Mouse (Mus musculus) large intestine, adult 2 months (tissue): ENCODE results near the gene Reep1. TPM values are rescaled to one million over a fixed set of nuclear protein-coding genes. Genes with fewer than 3 reads are reported as not detected.

ENCODE experiments used
- DNase-seq: peaks from one replicate; pipeline ENCODE4 v3.0.0-alpha.2; 2012; ENCODE audit warnings: low read depth, low spot score
- WGBS: fragments of 180-500 bp; shearing (Covaris S2); methylation state at CpG from one replicate; pipeline ENCODE4 v1.1.7; 2018; 5-methylcytosine and 5-hydroxymethylcytosine counted together
- polyA plus RNA-seq: library from polyadenylated mRNA; depleted of rRNA; stranded (reverse); fragments of >200 nt; gene quantifications from 2 replicates; pipeline ENCODE4 v1.2.3, GENCODE M21; 2012

Gene Reep1
- polyA plus RNA-seq, 1 experiment = 1.4 TPM

- 76% methylated on average over 6 of the region's 6 CpGs for WGBS
- DNase-seq = no peak
Measured at GRCm38 (mm10) chr6:71772156-71772555, 64.8 kb downstream of the Reep1 start.

- WGBS = 63% methylated on average over 7 of the region's 7 CpGs
- DNase-seq = no peak
Measured at GRCm38 (mm10) chr6:71772636-71773208, 65.4 kb downstream of the Reep1 start.

GRCm38 (mm10) chr6:71778016-71778415 is 70.7 kb downstream of the Reep1 start:
- 68% methylated on average over 5 of the region's 5 CpGs for WGBS
- DNase-seq = no peak

GRCm38 (mm10) chr6:71779831-71780230 is 72.5 kb downstream of the Reep1 start:
- no peak for DNase-seq
- 70% methylated on average over 2 of the region's 2 CpGs for WGBS

GRCm38 (mm10) chr6:71780431-71780830 is 73.1 kb downstream of the Reep1 start:
- DNase-seq = no peak
- WGBS = 85% methylated on average over 7 of the region's 7 CpGs

GRCm38 (mm10) chr6:71783165-71783564 is 75.8 kb downstream of the Reep1 start:
- WGBS = 84% methylated on average over 5 of the region's 5 CpGs
- DNase-seq = no peak

- DNase-seq = no peak
- 64% methylated on average over 9 of the region's 9 CpGs for WGBS
Measured at GRCm38 (mm10) chr6:71788348-71788747, 81.0 kb downstream of the Reep1 start.

- DNase-seq = no peak
- 80% methylated on average over 6 of the region's 6 CpGs for WGBS
Measured at GRCm38 (mm10) chr6:71791771-71792170, 84.4 kb downstream of the Reep1 start.

- no peak for DNase-seq
- WGBS = 50% methylated on average over 3 of the region's 3 CpGs
Measured at GRCm38 (mm10) chr6:71799391-71799790, 92.0 kb downstream of the Reep1 start.

- WGBS = 68% methylated on average over 7 of the region's 7 CpGs
- no peak for DNase-seq
Measured at GRCm38 (mm10) chr6:71801011-71801713, 93.8 kb downstream of the Reep1 start.

GRCm38 (mm10) chr6:71801714-71802094 is 94.3 kb downstream of the Reep1 start:
- DNase-seq = no peak
- 70% methylated on average over 10 of the region's 10 CpGs for WGBS

- WGBS = 85% methylated on average over 1 of the region's 1 CpGs
Measured at GRCm38 (mm10) chr6:71803609-71804008, 96.2 kb downstream of the Reep1 start.

GRCm38 (mm10) chr6:71804061-71804829 is 96.9 kb downstream of the Reep1 start:
- peak; percentile 27 for DNase-seq
- 16% methylated on average over 12 of the region's 12 CpGs for WGBS

More at GRCm38 (mm10) chr6:71803609-71804008, 96.2 kb downstream of the Reep1 start:
- DNase-seq = no peak

- 29% methylated on average over 1 of the region's 1 CpGs for WGBS
- DNase-seq = no peak
Measured at GRCm38 (mm10) chr6:71806713-71807112, 99.4 kb downstream of the Reep1 start.

GRCm38 (mm10) chr6:71809890-71810289 is 102.5 kb downstream of the Reep1 start:
- whole genome bisulfite sequencing = 61% methylated on average over 9 of the region's 9 CpGs
- no peak for DNase-seq

- no peak for DNase-seq
- WGBS = 60% methylated on average over 2 of the region's 2 CpGs
Measured at GRCm38 (mm10) chr6:71812820-71813219, 105.5 kb downstream of the Reep1 start.

GRCm38 (mm10) chr6:71819764-71820292 is 112.5 kb downstream of the Reep1 start:
- DNase-seq = no peak
- 74% methylated on average over 5 of the region's 5 CpGs for WGBS

- WGBS = under 1% methylated on average over 7 of the region's 7 CpGs
- DNase-seq = no peak
Measured at GRCm38 (mm10) chr6:71823085-71823484, 115.7 kb downstream of the Reep1 start.

- peak; percentile 94 for DNase-seq
- under 1% methylated on average over 19 of the region's 19 CpGs for WGBS
Measured at GRCm38 (mm10) chr6:71823488-71823887, 116.1 kb downstream of the Reep1 start.

GRCm38 (mm10) chr6:71823961-71824360 is 116.6 kb downstream of the Reep1 start:
- DNase-seq = no peak
- 32% methylated on average over 3 of the region's 3 CpGs for WGBS
